Mouse (Mus musculus): ENCODE results near the gene Vps37c. TPM values are rescaled to one million over a fixed set of nuclear protein-coding genes. Genes with fewer than 3 reads are reported as not detected.

Vps37c gene
- polyA plus RNA-seq, 1 experiment from 2014 or later, result 25.1 TPM

DNA sequence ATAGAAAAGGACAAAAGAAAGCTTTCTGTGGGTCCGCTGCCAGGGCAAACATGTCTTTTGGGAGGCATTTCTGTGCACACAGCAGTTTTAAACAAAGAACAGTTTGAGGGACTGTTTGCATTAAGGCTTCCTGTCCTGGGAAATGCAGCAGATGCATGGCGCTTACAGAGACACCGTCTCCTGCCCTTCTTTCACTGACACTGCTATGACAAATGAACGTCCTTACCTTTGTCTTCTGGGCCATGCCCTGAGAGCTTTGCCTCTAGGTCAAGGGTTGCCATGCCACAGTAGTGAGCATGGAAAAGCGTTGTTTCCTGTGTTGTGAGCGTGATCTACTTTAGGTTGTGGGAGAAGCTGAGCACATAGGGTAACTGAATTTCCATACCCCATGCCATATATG, 70.2 kb downstream of the Vps37c start:
- peaks cover 31% of the 10 kb centered on the region for H3K4me1 ChIP-seq (replicated peaks)
- no peak for ATAC-seq (replicated peaks; ENCODE audit: insufficient number of reproducible peaks, insufficient read depth, low FRiP score, low read depth)
- H3K9ac ChIP-seq, result no peak overlapping the region
- H3K9me3 ChIP-seq (replicated peaks), result no peaks in the 10 kb centered on the region
- H3K27me3 ChIP-seq, result no peaks in the 10 kb centered on the region
- no peak overlapping the region for H3K27ac ChIP-seq
- no peaks in the 10 kb centered on the region for H3K36me3 ChIP-seq
- WGBS, result 60% methylated on average over 6 of the region's 6 CpGs
- H3K4me3 ChIP-seq, result no peak overlapping the region
- H3K4me2 ChIP-seq, result no peak overlapping the region

DNA sequence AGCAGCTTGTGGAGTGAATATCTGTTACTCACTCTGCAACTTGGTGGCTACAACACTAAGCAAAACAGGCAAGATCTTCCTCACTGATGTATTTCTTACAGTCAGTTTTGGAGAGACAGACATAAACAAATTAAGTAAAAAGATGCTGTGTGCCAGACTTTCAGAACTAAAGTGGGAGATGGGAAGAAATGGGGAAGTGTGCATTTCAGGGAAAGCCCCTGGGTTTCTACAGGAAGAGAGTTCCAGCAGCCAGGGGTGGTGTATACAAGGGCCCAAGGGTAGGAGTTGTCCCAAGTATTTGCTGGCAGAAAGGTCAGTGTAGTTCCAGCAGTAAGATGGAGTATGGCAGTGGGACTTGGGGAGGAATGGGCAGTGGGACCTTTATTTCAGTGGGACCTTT, 71.0 kb downstream of the Vps37c start:
- H3K27me3 ChIP-seq, result no peaks in the 10 kb centered on the region
- no peak overlapping the region for H3K9ac ChIP-seq
- H3K36me3 ChIP-seq, result no peaks in the 10 kb centered on the region
- no peak overlapping the region for H3K4me3 ChIP-seq
- H3K9me3 ChIP-seq (replicated peaks), result no peaks in the 10 kb centered on the region
- peaks cover 31% of the 10 kb centered on the region for H3K4me1 ChIP-seq (replicated peaks)
- no peak for ATAC-seq (replicated peaks; ENCODE audit: insufficient number of reproducible peaks, insufficient read depth, low FRiP score, low read depth)
- H3K27ac ChIP-seq, result peak overlapping the region; percentile 77
- no peak overlapping the region for H3K4me2 ChIP-seq

DNA sequence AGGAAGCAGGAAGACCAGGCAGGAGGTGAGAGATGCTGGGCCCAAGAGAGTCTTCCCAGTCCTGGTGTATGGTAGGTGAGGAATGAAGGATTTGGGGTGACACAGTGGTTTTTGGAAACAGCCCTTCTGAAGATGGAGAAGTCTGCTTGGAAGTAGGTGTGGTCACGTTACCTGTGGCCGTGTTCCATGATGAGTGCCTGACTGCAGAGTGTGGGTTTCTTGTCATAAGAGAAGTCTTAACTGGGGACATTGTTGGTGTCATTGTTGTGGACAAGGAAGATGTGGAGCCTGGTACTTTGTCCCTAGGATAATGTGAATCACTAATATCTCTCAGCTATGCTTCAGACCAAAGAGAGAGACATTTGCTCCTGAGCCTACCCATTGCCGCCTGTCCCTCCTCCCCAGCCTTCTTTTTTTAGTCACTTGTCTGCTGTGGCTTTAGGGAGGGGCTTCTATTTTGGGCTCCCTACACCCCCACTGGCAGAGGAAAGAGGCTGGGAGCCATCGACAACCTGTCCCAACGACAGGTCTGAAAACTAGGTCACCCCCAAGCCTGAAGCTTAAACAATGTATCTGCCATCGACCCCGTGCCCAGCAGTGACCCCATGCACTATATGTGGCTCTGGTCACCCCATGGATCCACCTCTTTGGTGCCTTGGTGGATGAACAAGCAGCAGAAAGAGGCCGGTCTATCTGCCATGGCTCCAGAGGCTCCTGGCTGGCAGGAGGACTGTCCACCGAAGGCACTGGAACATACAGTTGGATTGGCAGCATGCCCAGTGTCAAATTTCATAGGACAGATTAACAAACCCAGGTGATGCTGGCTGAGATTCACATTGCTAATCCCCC, 71.7 kb downstream of the Vps37c start:
- no peaks in the 10 kb centered on the region for H3K9me3 ChIP-seq (replicated peaks)
- H3K27me3 ChIP-seq, result no peaks in the 10 kb centered on the region
- H3K4me3 ChIP-seq, result no peak overlapping the region
- H3K36me3 ChIP-seq, result no peaks in the 10 kb centered on the region
- peaks cover 31% of the 10 kb centered on the region for H3K4me1 ChIP-seq (replicated peaks)
- H3K4me2 ChIP-seq, result peak overlapping the region; percentile 20
- no peak overlapping the region for H3K9ac ChIP-seq
- 45% methylated on average over 9 of the region's 9 CpGs for WGBS
- H3K27ac ChIP-seq, result peak overlapping the region; percentile 77
- ATAC-seq (replicated peaks; ENCODE audit: insufficient number of reproducible peaks, insufficient read depth, low FRiP score, low read depth), result peak; percentile 84

DNA sequence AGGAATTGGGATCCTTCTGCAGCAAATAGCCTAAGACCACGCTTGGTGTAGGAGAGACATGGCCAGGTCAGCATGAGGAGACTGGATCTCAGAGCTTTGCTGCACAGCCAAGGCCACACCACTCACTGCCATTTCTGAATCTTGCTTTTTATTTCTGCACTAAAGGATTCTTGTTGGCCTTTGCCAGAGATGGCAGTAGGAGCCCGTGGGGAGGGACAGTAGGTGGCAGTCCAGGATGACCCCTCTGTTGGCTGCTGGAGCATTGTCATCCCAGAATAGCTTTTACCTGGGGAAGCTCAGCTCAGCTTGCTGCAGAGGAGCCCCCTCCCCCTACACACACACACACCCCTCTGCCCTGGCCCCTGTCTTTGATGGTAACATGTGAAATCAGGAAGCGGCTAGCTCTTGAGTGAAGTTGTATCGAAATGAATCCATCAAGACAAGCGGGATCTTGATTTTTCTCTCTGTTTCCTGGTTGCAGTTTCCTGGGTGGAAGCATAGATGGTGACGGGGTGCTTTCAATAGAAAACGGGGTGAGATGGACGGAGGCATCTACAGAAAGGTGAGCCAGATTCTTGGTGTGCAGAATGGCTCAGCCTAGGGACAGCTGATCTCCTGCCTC, 73.4 kb downstream of the Vps37c start:
- Histone ChIP-seq H3K4me3 (no peak overlapping the region), H3K36me3 (no peaks in the 10 kb centered on the region), H3K4me2 (no peak overlapping the region), H3K4me1 (replicated peaks) (peaks cover 31% of the 10 kb centered on the region), H3K9me3 (replicated peaks) (no peaks in the 10 kb centered on the region), H3K27ac (no peak overlapping the region), H3K27me3 (no peaks in the 10 kb centered on the region), H3K9ac (no peak overlapping the region)
- ATAC-seq (replicated peaks; ENCODE audit: insufficient number of reproducible peaks, insufficient read depth, low FRiP score, low read depth), result no peak
- 85% methylated on average over 8 of the region's 8 CpGs for WGBS

DNA sequence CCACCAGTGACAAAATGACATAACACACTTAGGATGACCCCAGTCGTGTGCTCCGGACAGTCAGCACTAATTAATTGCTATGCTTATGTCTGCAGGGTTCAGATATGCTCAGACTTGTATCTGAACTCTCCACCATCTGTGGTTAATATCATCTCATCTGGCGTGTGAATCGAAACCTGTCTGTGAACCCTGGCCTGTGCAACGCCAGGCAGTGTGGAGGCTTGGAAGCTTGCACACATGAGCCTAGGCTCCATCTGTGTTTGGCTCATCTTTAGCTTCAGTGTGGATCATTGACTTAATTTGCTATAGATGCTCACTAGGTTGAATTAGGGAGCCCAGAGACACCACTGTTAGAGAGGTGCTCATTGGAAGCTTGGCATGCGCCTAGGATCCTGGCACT, 73.9 kb downstream of the Vps37c start:
- WGBS, result 73% methylated on average over 6 of the region's 6 CpGs
- no peaks in the 10 kb centered on the region for H3K9me3 ChIP-seq (replicated peaks)
- H3K36me3 ChIP-seq, result no peaks in the 10 kb centered on the region
- H3K27me3 ChIP-seq, result no peaks in the 10 kb centered on the region
- H3K27ac ChIP-seq, result no peak overlapping the region
- no peak for ATAC-seq (replicated peaks; ENCODE audit: insufficient number of reproducible peaks, insufficient read depth, low FRiP score, low read depth)
- H3K4me2 ChIP-seq, result no peak overlapping the region
- no peak overlapping the region for H3K9ac ChIP-seq
- H3K4me1 ChIP-seq (replicated peaks), result peaks cover 29% of the 10 kb centered on the region
- no peak overlapping the region for H3K4me3 ChIP-seq

DNA sequence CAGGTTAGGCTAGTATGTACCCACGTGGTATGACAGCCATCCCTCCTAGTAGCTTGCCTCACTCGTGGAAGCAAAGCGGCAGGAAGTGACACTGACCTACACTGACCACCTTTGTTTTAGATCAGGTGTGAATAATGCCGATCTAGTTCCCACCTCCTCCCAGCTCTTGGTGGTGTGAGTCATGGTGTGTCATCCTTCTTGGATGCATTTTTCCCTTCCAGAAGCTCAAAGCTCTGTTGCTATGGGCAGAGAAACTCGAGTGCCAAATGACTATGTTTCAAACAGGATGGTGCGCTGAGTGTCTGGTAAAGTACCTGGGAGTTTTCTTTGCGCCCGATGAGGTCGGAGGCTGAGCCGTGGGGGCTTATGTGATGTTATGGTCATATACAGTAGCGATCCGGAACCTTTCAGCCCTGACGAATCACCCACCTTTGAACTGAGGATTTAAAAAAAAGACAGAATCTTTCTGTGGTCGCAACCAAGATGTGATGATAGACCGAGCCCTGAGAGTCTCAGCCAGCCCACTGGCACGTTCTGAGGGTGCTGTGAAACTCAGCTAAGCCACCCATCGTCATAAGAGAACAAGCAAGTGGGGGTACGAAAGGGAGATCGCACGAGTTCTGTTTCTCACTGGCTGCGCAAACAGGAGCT, 75.0 kb downstream of the Vps37c start:
- Histone ChIP-seq H3K36me3 (no peaks in the 10 kb centered on the region), H3K4me1 (replicated peaks) (peaks cover 27% of the 10 kb centered on the region), H3K4me3 (no peak overlapping the region), H3K9ac (no peak overlapping the region), H3K27me3 (no peaks in the 10 kb centered on the region), H3K9me3 (replicated peaks) (no peaks in the 10 kb centered on the region), H3K27ac (no peak overlapping the region), H3K4me2 (no peak overlapping the region)
- WGBS, result 76% methylated on average over 21 of the region's 21 CpGs
- no peak for ATAC-seq (replicated peaks; ENCODE audit: insufficient number of reproducible peaks, insufficient read depth, low FRiP score, low read depth)

Other genes starting within 250 kb of the Vps37c start
- 0.13 and 0.23 TPM in 2 replicates for gene Lrrc10b, start 231.3 kb upstream of the Vps37c start, polyA plus RNA-seq (2015; fragmentation: Nextera tagmentation; extraction: Ambion mirVana)
- gene Ppp1r32, start 205.8 kb upstream of the Vps37c start, polyA plus RNA-seq (2015; fragmentation: Nextera tagmentation; extraction: Ambion mirVana), result 0.13 TPM in 1 of 2 replicates, not detected in the other
- 23.4 and 30.4 TPM in 2 replicates for gene Cpsf7, start 163.5 kb upstream of the Vps37c start, polyA plus RNA-seq (2015; fragmentation: Nextera tagmentation; extraction: Ambion mirVana)
- 45.2 and 49.4 TPM in 2 replicates for gene Sdhaf2, start 162.6 kb upstream of the Vps37c start, polyA plus RNA-seq (2015; fragmentation: Nextera tagmentation; extraction: Ambion mirVana)
- 14.8 and 19.8 TPM in 2 replicates for gene Tmem216, start 132.5 kb upstream of the Vps37c start, polyA plus RNA-seq (2015; fragmentation: Nextera tagmentation; extraction: Ambion mirVana)
- 15.4 and 21.8 TPM in 2 replicates for gene Cyb561a3, start 111.6 kb upstream of the Vps37c start, polyA plus RNA-seq (2015; fragmentation: Nextera tagmentation; extraction: Ambion mirVana)
- 21.4 and 26.2 TPM in 2 replicates for gene Tmem138, start 111.4 kb upstream of the Vps37c start, polyA plus RNA-seq (2015; fragmentation: Nextera tagmentation; extraction: Ambion mirVana)
- 204 and 272 TPM in 2 replicates for gene Ddb1, start 83.4 kb upstream of the Vps37c start, polyA plus RNA-seq (2015; fragmentation: Nextera tagmentation; extraction: Ambion mirVana)
- gene Tkfc, start 83.1 kb upstream of the Vps37c start, polyA plus RNA-seq (2015; fragmentation: Nextera tagmentation; extraction: Ambion mirVana), result 8.5 and 11.9 TPM in 2 replicates
- 0.82 and 1.5 TPM in 2 replicates for gene Vwce, start 54.5 kb upstream of the Vps37c start, polyA plus RNA-seq (2015; fragmentation: Nextera tagmentation; extraction: Ambion mirVana)
- not detected in 2 replicates for gene Pga5, start 10.7 kb upstream of the Vps37c start, polyA plus RNA-seq (2015; fragmentation: Nextera tagmentation; extraction: Ambion mirVana)
- 0.53 and 1.4 TPM in 2 replicates for gene Cd5, start 50.3 kb downstream of the Vps37c start, polyA plus RNA-seq (2015; fragmentation: Nextera tagmentation; extraction: Ambion mirVana)
- 0.56 TPM in 1 of 2 replicates, not detected in the other for gene Cd6, start 141.3 kb downstream of the Vps37c start, polyA plus RNA-seq (2015; fragmentation: Nextera tagmentation; extraction: Ambion mirVana)
- 0.30 and 0.99 TPM in 2 replicates for gene Slc15a3, start 151.0 kb downstream of the Vps37c start, polyA plus RNA-seq (2015; fragmentation: Nextera tagmentation; extraction: Ambion mirVana)
- 40.8 and 48.7 TPM in 2 replicates for gene Tmem132a, start 181.2 kb downstream of the Vps37c start, polyA plus RNA-seq (2015; fragmentation: Nextera tagmentation; extraction: Ambion mirVana)
- 93.2 and 106 TPM in 2 replicates for gene Tmem109, start 193.3 kb downstream of the Vps37c start, polyA plus RNA-seq (2015; fragmentation: Nextera tagmentation; extraction: Ambion mirVana)
- gene Prpf19, start 206.5 kb downstream of the Vps37c start, polyA plus RNA-seq (2015; fragmentation: Nextera tagmentation; extraction: Ambion mirVana), result 29.4 and 31.2 TPM in 2 replicates
- not detected in 2 replicates for gene Zp1, start 231.9 kb downstream of the Vps37c start, polyA plus RNA-seq (2015; fragmentation: Nextera tagmentation; extraction: Ambion mirVana)
- 0.06 and 0.25 TPM in 2 replicates for gene Ptgdr2, start 248.4 kb downstream of the Vps37c start, polyA plus RNA-seq (2015; fragmentation: Nextera tagmentation; extraction: Ambion mirVana)

Data from heart, embryonic 15.5 days (tissue).